ENCODE assay signal across 13 mouse cellular contexts in genomic region chr3:119467723-119468122, GRCm38 (mm10).
DNase-seq lines count a peak whose midpoint lies in the region; ATAC-seq and TF ChIP-seq lines count a peak whose summit lies in the region.
"Had no signal": no experiment of that assay in that cellular context is flagged by ENCODE, and none has a peak within 500 bp of the region (broad histone marks: within the 10 kb centered on the region; RNA-seq: fewer than 3 reads in every experiment).

No protein-coding gene starts in this region.

- no peak overlapping the region for H3K27ac ChIP-seq in heart, adult 2 months
- H3K27ac ChIP-seq in intestine, embryonic 15.5 days = no peak overlapping the region

- H3K4me2 ChIP-seq in intestine, embryonic 15.5 days (replicated peaks) = no peak overlapping the region

- TF ChIP-seq POLR2A in heart, adult 2 months (IDR thresholded peaks at IDR 0.05; ENCODE audit: insufficient read depth, low read depth, low read length) = no peak

- H3K4me3 ChIP-seq in heart, adult 2 months = no peak overlapping the region
- no peak overlapping the region for H3K4me3 ChIP-seq in intestine, embryonic 15.5 days (replicated peaks)
- H3K4me3 ChIP-seq: megakaryocyte, embryonic 14.5 days had no signal

- CTCF ChIA-PET in Patski (lab: Charles Lee) = no interaction called here

- no peak for TF ChIP-seq EP300 in heart, adult 2 months (IDR thresholded peaks at IDR 0.05; ENCODE audit: insufficient read depth, low read depth, low read length)

- no peaks in the 10 kb centered on the region for H3K4me1 ChIP-seq in heart, adult 2 months (ENCODE audit: control insufficient read depth, insufficient read depth, low read length)
- H3K4me1 ChIP-seq in intestine, embryonic 15.5 days (replicated peaks) = no peaks in the 10 kb centered on the region
- H3K4me1 ChIP-seq: megakaryocyte, embryonic 14.5 days had no signal

- H3K36me3 ChIP-seq in heart, adult 2 months (ENCODE audit: control insufficient read depth, insufficient read depth, low read length) = no peaks in the 10 kb centered on the region
- H3K36me3 ChIP-seq in intestine, embryonic 15.5 days = no peaks in the 10 kb centered on the region

- WGBS in heart, adult 2 months = 56% methylated on average over 2 of the region's 2 CpGs
- WGBS in intestine, embryonic 15.5 days = 75% methylated on average over 2 of the region's 2 CpGs

- H3K27me3 ChIP-seq in heart, adult 2 months (ENCODE audit: control insufficient read depth, insufficient read depth, low read length) = no peaks in the 10 kb centered on the region
- no peaks in the 10 kb centered on the region for H3K27me3 ChIP-seq in Patski
- H3K27me3 ChIP-seq in intestine, embryonic 15.5 days (replicated peaks) = no peaks in the 10 kb centered on the region
- H3K27me3 ChIP-seq: megakaryocyte, embryonic 14.5 days had no signal

- POLR2A ChIA-PET in Patski (lab: Charles Lee) = interaction anchor here (1.3 to 1.5 kb wide), 2 partner anchors 13 to 579 kb away, joined by 3 to 4 read pairs; no protein-coding TSS in a partner anchor

- no peaks in the 10 kb centered on the region for H3K79me2 ChIP-seq in heart, adult 2 months (replicated peaks; ENCODE audit: control insufficient read depth, insufficient read depth, low read length)

- no peak for DNase-seq in heart, adult 2 months
- no peak for DNase-seq in heart, postnatal 36 days
- DNase-seq in left cerebral cortex, postnatal 4 days = peak; percentile 14
- no peak for DNase-seq in left cerebral cortex, adult 8-10 months (ENCODE audit: low spot score in 2 of 2)
- DNase-seq in Patski (ENCODE audit: low read depth, low spot score) = no peak
- peak; percentile 12 for DNase-seq in embryo, embryonic 11 days
- no peak for DNase-seq in c-Kit-positive CD71-positive TER-119-positive erythroid progenitor cells, embryonic 14.5 days (ENCODE audit: low spot score)
- DNase-seq: cerebellum, adult 11-12 months; layer of hippocampus, postnatal 36 days; right cerebral cortex, adult 18-20 months had no signal

- peak; percentile 83 for ATAC-seq in Patski
- no peak for ATAC-seq in intestine, embryonic 15.5 days
- ATAC-seq: activated CD4-positive, CD25-positive, alpha-beta regulatory T cell, adult 4 months had no signal

- no peaks in the 10 kb centered on the region for H3K9me3 ChIP-seq in intestine, embryonic 15.5 days
- H3K9me3 ChIP-seq: megakaryocyte, embryonic 14.5 days had no signal

- TF ChIP-seq CTCF in heart, adult 2 months (IDR thresholded peaks at IDR 0.05) = peak; percentile 42
- TF ChIP-seq CTCF in Patski (IDR thresholded peaks at IDR 0.05) = peak; percentile 59

- no peak overlapping the region for H3K9ac ChIP-seq in heart, adult 2 months (ENCODE audit: low read depth, low read length)
- H3K9ac ChIP-seq in intestine, embryonic 15.5 days = no peak overlapping the region

- in situ Hi-C loops in Patski (cut with MboI; ENCODE audit: low pct_unique_long_range_greater_than_20kb) = no loop called here

- intact Hi-C loops in heart, adult 2 months (cut with DNase I) = loop anchor here (2.0 kb wide), 1 partner anchor 725 kb away; no protein-coding TSS in a partner anchor
- intact Hi-C loops in heart, postnatal 36 days (cut with DNase I) = no loop called here
- intact Hi-C loops in left cerebral cortex, postnatal 4 days (cut with DNase I) = no loop called here

Comparison
In these comparisons a context has a peak if more than half of its experiments do, and no peak if none do; other contexts are left out.
1. DNase-seq: peak in left cerebral cortex, postnatal 4 days (single experiment) and embryo, embryonic 11 days (single experiment); none in heart, adult 2 months (0 of 2), heart, postnatal 36 days (0 of 2), left cerebral cortex, adult 8-10 months (0 of 2), Patski (single experiment) and c-Kit-positive CD71-positive TER-119-positive erythroid progenitor cells, embryonic 14.5 days (single experiment).